Mouse (Mus musculus) limb, embryonic 10.5 days (tissue): ENCODE measurements around the gene Sycp2. TPM values are rescaled to one million over a fixed set of nuclear protein-coding genes. Genes with fewer than 3 reads are reported as not detected.

Source experiments
- DNase-seq: peaks from one replicate; pipeline ENCODE4 v3.0.0-alpha.2; 2017; ENCODE audit warnings: low spot score
- H3K27ac ChIP-seq: fragments of 300-500 bp; sonication (generic); 2 replicates; pipeline ENCODE4 v1.5.1; 2016; ENCODE audit warnings: mild to moderate bottlenecking
- H3K27me3 ChIP-seq: fragments of 300-500 bp; sonication (generic); 2 replicates; pipeline ENCODE4 v1.6.1; 2016; ENCODE audit warnings: low read depth, mild to moderate bottlenecking; ENCODE audit not compliant: poor library complexity, severe bottlenecking
- H3K36me3 ChIP-seq: fragments of 300-500 bp; sonication (generic); 2 replicates; pipeline ENCODE4 v1.6.1; 2016; ENCODE audit warnings: mild to moderate bottlenecking, moderate library complexity
- H3K4me1 ChIP-seq: fragments of 300-500 bp; sonication (generic); 2 replicates; pipeline ENCODE4 v1.6.1; 2016
- H3K4me3 ChIP-seq: fragments of 300-500 bp; sonication (generic); 2 replicates; pipeline ENCODE4 v1.5.1; 2016; ENCODE audit warnings: mild to moderate bottlenecking, moderate library complexity
- H3K9me3 ChIP-seq: fragments of 300-500 bp; sonication (generic); replicated peaks from 2 replicates; pipeline ENCODE4 v1.6.1; 2016; ENCODE audit warnings: mild to moderate bottlenecking
- WGBS: fragments of 180-500 bp; shearing (Covaris S2); methylation state at CpG from one replicate; pipeline ENCODE4 v1.1.7; 2016; 5-methylcytosine and 5-hydroxymethylcytosine counted together
- polyA plus RNA-seq: library from polyadenylated mRNA; unstranded; fragments of >200 nt; fragmentation: Nextera tagmentation; extraction: Ambion mirVana; gene quantifications from 2 replicates; pipeline ENCODE4 v1.2.1, GENCODE M21; 2016

The Sycp2 gene
- polyA plus RNA-seq, 1 experiment from 2014 or later, result 0.09 TPM

GRCm38 (mm10) chr2:178426229-178426628 is 18.7 kb upstream of the Sycp2 start:
- 46% methylated on average over 4 of the region's 4 CpGs for WGBS
- Histone ChIP-seq H3K27ac (no peak overlapping the region), H3K36me3 (no peaks in the 10 kb centered on the region), H3K4me1 (peaks cover 28% of the 10 kb centered on the region), H3K27me3 (no peaks in the 10 kb centered on the region), H3K9me3 (no peaks in the 10 kb centered on the region), H3K4me3 (no peak overlapping the region)
- peak; percentile 28 for DNase-seq

- 79% methylated on average over 5 of the region's 5 CpGs for WGBS
- peak; percentile 32 for DNase-seq
- Histone ChIP-seq H3K4me3 (no peak overlapping the region), H3K36me3 (peaks cover 14% of the 10 kb centered on the region), H3K4me1 (peaks cover 35% of the 10 kb centered on the region), H3K27ac (peak overlapping the region; percentile 91), H3K27me3 (no peaks in the 10 kb centered on the region), H3K9me3 (no peaks in the 10 kb centered on the region)
Observed at GRCm38 (mm10) chr2:178423223-178423622, 15.7 kb upstream of the Sycp2 start.

- DNase-seq, result peak; percentile 63
- H3K9me3 ChIP-seq, result no peaks in the 10 kb centered on the region
- H3K27me3 ChIP-seq, result no peaks in the 10 kb centered on the region
- peaks cover 35% of the 10 kb centered on the region for H3K4me1 ChIP-seq
- H3K36me3 ChIP-seq, result peaks cover 20% of the 10 kb centered on the region
- WGBS, result 14% methylated on average over 2 of the region's 3 CpGs
- 0 out of 2 replicates have a peak overlapping the region, but pooled peaks have one; percentile 13 for H3K4me3 ChIP-seq
- peak overlapping the region; percentile 91 for H3K27ac ChIP-seq
Observed at GRCm38 (mm10) chr2:178422186-178422585, 14.7 kb upstream of the Sycp2 start.

- DNase-seq, result peak; percentile 46
Observed at GRCm38 (mm10) chr2:178421603-178422002, 14.1 kb upstream of the Sycp2 start.

GRCm38 (mm10) chr2:178420576-178420975 is 13.1 kb upstream of the Sycp2 start:
- peaks cover 20% of the 10 kb centered on the region for H3K36me3 ChIP-seq
- H3K27ac ChIP-seq, result peak overlapping the region; percentile 91
- peaks cover 36% of the 10 kb centered on the region for H3K4me1 ChIP-seq
- no peak overlapping the region for H3K4me3 ChIP-seq
- H3K27me3 ChIP-seq, result no peaks in the 10 kb centered on the region
- no peak for DNase-seq
- H3K9me3 ChIP-seq, result no peaks in the 10 kb centered on the region
- WGBS, result 81% methylated on average over 9 of the region's 9 CpGs

More at GRCm38 (mm10) chr2:178421603-178422002, 14.1 kb upstream of the Sycp2 start:
- Histone ChIP-seq H3K9me3 (no peaks in the 10 kb centered on the region), H3K27ac (peak overlapping the region; percentile 91), H3K4me3 (no peak overlapping the region), H3K4me1 (peaks cover 35% of the 10 kb centered on the region), H3K27me3 (no peaks in the 10 kb centered on the region), H3K36me3 (peaks cover 20% of the 10 kb centered on the region)
- 38% methylated on average over 6 of the region's 6 CpGs for WGBS

- Histone ChIP-seq H3K4me3 (no peak overlapping the region), H3K9me3 (no peaks in the 10 kb centered on the region), H3K27me3 (peaks cover 23% of the 10 kb centered on the region), H3K27ac (no peak overlapping the region), H3K4me1 (peaks cover 51% of the 10 kb centered on the region), H3K36me3 (peaks cover 20% of the 10 kb centered on the region)
- WGBS, result 76% methylated on average over 4 of the region's 4 CpGs
- DNase-seq, result peak; percentile 26
Observed at GRCm38 (mm10) chr2:178416970-178417369, 9.5 kb upstream of the Sycp2 start.

GRCm38 (mm10) chr2:178416427-178416826 is 8.9 kb upstream of the Sycp2 start:
- 76% methylated on average over 13 of the region's 13 CpGs for WGBS
- peaks cover 27% of the 10 kb centered on the region for H3K27me3 ChIP-seq
- peaks cover 51% of the 10 kb centered on the region for H3K4me1 ChIP-seq
- no peaks in the 10 kb centered on the region for H3K9me3 ChIP-seq
- no peak overlapping the region for H3K27ac ChIP-seq
- H3K36me3 ChIP-seq, result peaks cover 20% of the 10 kb centered on the region
- no peak overlapping the region for H3K4me3 ChIP-seq
- DNase-seq, result peak; percentile 28

GRCm38 (mm10) chr2:178415150-178415448 is 7.6 kb upstream of the Sycp2 start:
- WGBS, result 40% methylated on average over 3 of the region's 3 CpGs
- Histone ChIP-seq H3K36me3 (peaks cover 14% of the 10 kb centered on the region), H3K9me3 (no peaks in the 10 kb centered on the region), H3K27me3 (peaks cover 27% of the 10 kb centered on the region), H3K4me3 (peak overlapping the region; percentile 86), H3K27ac (peak overlapping the region; percentile 85; the same call in 1 of the 2 replicates), H3K4me1 (peaks cover 42% of the 10 kb centered on the region)
- DNase-seq, result no peak

- H3K36me3 ChIP-seq, result peaks cover 14% of the 10 kb centered on the region
- WGBS, result 1% methylated on average over 63 of the region's 74 CpGs
- peak within 1 kb of the TSS; percentile 85 for H3K27ac ChIP-seq
- H3K4me3 ChIP-seq, result peak within 1 kb of the TSS; percentile 86
- H3K9me3 ChIP-seq, result no peaks in the 10 kb centered on the region
- peaks cover 27% of the 10 kb centered on the region for H3K27me3 ChIP-seq
- peak; percentile 76 for DNase-seq
- H3K4me1 ChIP-seq, result peaks cover 42% of the 10 kb centered on the region
Observed at GRCm38 (mm10) chr2:178414261-178415149, 7.0 kb upstream of the Sycp2 start, which contains the start of the genes Ppp1r3d and Fam217b. Gene Ppp1r3d, minus strand, starts transcription at chr2:178414472. Gene Fam217b, plus strand, starts transcription at chr2:178414524.

GRCm38 (mm10) chr2:178413481-178414260 is 6.2 kb upstream of the Sycp2 start:
- H3K9me3 ChIP-seq, result no peaks in the 10 kb centered on the region
- H3K4me1 ChIP-seq, result peaks cover 42% of the 10 kb centered on the region
- 15% methylated on average over 75 of the region's 75 CpGs for WGBS
- H3K27me3 ChIP-seq, result peaks cover 27% of the 10 kb centered on the region
- H3K27ac ChIP-seq, result peak overlapping the region; percentile 85
- peaks cover 10% of the 10 kb centered on the region for H3K36me3 ChIP-seq
- H3K4me3 ChIP-seq, result peak overlapping the region; percentile 86
- DNase-seq, result no peak

- DNase-seq, result no peak
- 67% methylated on average over 13 of the region's 13 CpGs for whole genome bisulfite sequencing
- no peaks in the 10 kb centered on the region for H3K9me3 ChIP-seq
Observed at GRCm38 (mm10) chr2:178413081-178413480, 5.6 kb upstream of the Sycp2 start.

GRCm38 (mm10) chr2:178412598-178412997 is 5.1 kb upstream of the Sycp2 start:
- WGBS, result 79% methylated on average over 6 of the region's 6 CpGs
- H3K9me3 ChIP-seq, result 0 out of 2 replicates have a peak, but pooled peaks cover 2% of the 10 kb centered on the region
- no peaks in the 10 kb centered on the region; the same call in 1 of the 2 replicates for H3K36me3 ChIP-seq
- H3K4me3 ChIP-seq, result no peak overlapping the region
- H3K27ac ChIP-seq, result no peak overlapping the region
- H3K4me1 ChIP-seq, result peaks cover 42% of the 10 kb centered on the region
- peak; percentile 31 for DNase-seq
- peaks cover 27% of the 10 kb centered on the region for H3K27me3 ChIP-seq

More at GRCm38 (mm10) chr2:178413081-178413480, 5.6 kb upstream of the Sycp2 start:
- Histone ChIP-seq H3K27ac (0 out of 2 replicates have a peak overlapping the region, but pooled peaks have one; percentile 85), H3K4me3 (peak overlapping the region; percentile 86), H3K27me3 (peaks cover 27% of the 10 kb centered on the region), H3K4me1 (peaks cover 42% of the 10 kb centered on the region), H3K36me3 (peaks cover 4% of the 10 kb centered on the region)
